Mouse (Mus musculus): Measurements from ENCODE around the gene Tsc22d1.

The Tsc22d1 gene

GRCm38 (mm10) chr14:76507804-76508500 is 93.2 kb downstream of the Tsc22d1 start:
- Histone ChIP-seq H3K27me3 (ENCODE audit: control insufficient read depth, insufficient read depth, low read length, poor library complexity, severe bottlenecking) (no peaks in the 10 kb centered on the region), H3K36me3 (ENCODE audit: control insufficient read depth, insufficient read depth, low read length, poor library complexity, severe bottlenecking) (no peaks in the 10 kb centered on the region)
- no peak for DNase-seq (ENCODE audit: low read depth, low spot score)

- no peaks in the 10 kb centered on the region for H3K36me3 ChIP-seq (ENCODE audit: control insufficient read depth, insufficient read depth, low read length, poor library complexity, severe bottlenecking)
- no peak for DNase-seq (ENCODE audit: low read depth, low spot score)
- H3K27me3 ChIP-seq (ENCODE audit: control insufficient read depth, insufficient read depth, low read length, poor library complexity, severe bottlenecking) = no peaks in the 10 kb centered on the region
Measured at GRCm38 (mm10) chr14:76508701-76509100, 93.9 kb downstream of the Tsc22d1 start.

- Histone ChIP-seq H3K27me3 (ENCODE audit: control insufficient read depth, insufficient read depth, low read length, poor library complexity, severe bottlenecking) (no peaks in the 10 kb centered on the region), H3K36me3 (ENCODE audit: control insufficient read depth, insufficient read depth, low read length, poor library complexity, severe bottlenecking) (no peaks in the 10 kb centered on the region)
- DNase-seq (ENCODE audit: low read depth, low spot score) = no peak
Measured at GRCm38 (mm10) chr14:76511971-76512370, 97.2 kb downstream of the Tsc22d1 start.

GRCm38 (mm10) chr14:76513395-76514049 is 98.8 kb downstream of the Tsc22d1 start:
- Histone ChIP-seq H3K36me3 (ENCODE audit: control insufficient read depth, insufficient read depth, low read length, poor library complexity, severe bottlenecking) (no peaks in the 10 kb centered on the region), H3K27me3 (ENCODE audit: control insufficient read depth, insufficient read depth, low read length, poor library complexity, severe bottlenecking) (no peaks in the 10 kb centered on the region)
- DNase-seq (ENCODE audit: low read depth, low spot score) = no peak

- no peak for DNase-seq (ENCODE audit: low read depth, low spot score)
Measured at GRCm38 (mm10) chr14:76514050-76514585, 99.4 kb downstream of the Tsc22d1 start.

GRCm38 (mm10) chr14:76515620-76516019 is 100.9 kb downstream of the Tsc22d1 start:
- DNase-seq (ENCODE audit: low read depth, low spot score) = no peak
- Histone ChIP-seq H3K36me3 (ENCODE audit: control insufficient read depth, insufficient read depth, low read length, poor library complexity, severe bottlenecking) (no peaks in the 10 kb centered on the region), H3K27me3 (ENCODE audit: control insufficient read depth, insufficient read depth, low read length, poor library complexity, severe bottlenecking) (no peaks in the 10 kb centered on the region)

More at GRCm38 (mm10) chr14:76514050-76514585, 99.4 kb downstream of the Tsc22d1 start:
- H3K27me3 ChIP-seq (ENCODE audit: control insufficient read depth, insufficient read depth, low read length, poor library complexity, severe bottlenecking) = no peaks in the 10 kb centered on the region
- no peaks in the 10 kb centered on the region for H3K36me3 ChIP-seq (ENCODE audit: control insufficient read depth, insufficient read depth, low read length, poor library complexity, severe bottlenecking)

- Histone ChIP-seq H3K36me3 (ENCODE audit: control insufficient read depth, insufficient read depth, low read length, poor library complexity, severe bottlenecking) (no peaks in the 10 kb centered on the region), H3K27me3 (ENCODE audit: control insufficient read depth, insufficient read depth, low read length, poor library complexity, severe bottlenecking) (no peaks in the 10 kb centered on the region)
- DNase-seq (ENCODE audit: low read depth, low spot score) = no peak
Measured at GRCm38 (mm10) chr14:76518217-76518616, 103.5 kb downstream of the Tsc22d1 start.

- Histone ChIP-seq H3K27me3 (ENCODE audit: control insufficient read depth, insufficient read depth, low read length, poor library complexity, severe bottlenecking) (no peaks in the 10 kb centered on the region), H3K36me3 (ENCODE audit: control insufficient read depth, insufficient read depth, low read length, poor library complexity, severe bottlenecking) (no peaks in the 10 kb centered on the region)
- no peak for DNase-seq (ENCODE audit: low read depth, low spot score)
Measured at GRCm38 (mm10) chr14:76520606-76521005, 105.8 kb downstream of the Tsc22d1 start.

- no peaks in the 10 kb centered on the region for H3K27me3 ChIP-seq (ENCODE audit: control insufficient read depth, insufficient read depth, low read length, poor library complexity, severe bottlenecking)
- no peaks in the 10 kb centered on the region for H3K36me3 ChIP-seq (ENCODE audit: control insufficient read depth, insufficient read depth, low read length, poor library complexity, severe bottlenecking)
- DNase-seq (ENCODE audit: low read depth, low spot score) = no peak
Measured at GRCm38 (mm10) chr14:76521308-76521707, 106.5 kb downstream of the Tsc22d1 start.

- Histone ChIP-seq H3K36me3 (ENCODE audit: control insufficient read depth, insufficient read depth, low read length, poor library complexity, severe bottlenecking) (no peaks in the 10 kb centered on the region), H3K27me3 (ENCODE audit: control insufficient read depth, insufficient read depth, low read length, poor library complexity, severe bottlenecking) (no peaks in the 10 kb centered on the region)
- DNase-seq (ENCODE audit: low read depth, low spot score) = no peak
Measured at GRCm38 (mm10) chr14:76523344-76523743, 108.6 kb downstream of the Tsc22d1 start.

GRCm38 (mm10) chr14:76526467-76526866 is 111.7 kb downstream of the Tsc22d1 start:
- no peak for DNase-seq (ENCODE audit: low read depth, low spot score)
- H3K36me3 ChIP-seq (ENCODE audit: control insufficient read depth, insufficient read depth, low read length, poor library complexity, severe bottlenecking) = no peaks in the 10 kb centered on the region
- H3K27me3 ChIP-seq (ENCODE audit: control insufficient read depth, insufficient read depth, low read length, poor library complexity, severe bottlenecking) = no peaks in the 10 kb centered on the region

- no peak for DNase-seq (ENCODE audit: low read depth, low spot score)
- no peaks in the 10 kb centered on the region for H3K27me3 ChIP-seq (ENCODE audit: control insufficient read depth, insufficient read depth, low read length, poor library complexity, severe bottlenecking)
- no peaks in the 10 kb centered on the region for H3K36me3 ChIP-seq (ENCODE audit: control insufficient read depth, insufficient read depth, low read length, poor library complexity, severe bottlenecking)
Measured at GRCm38 (mm10) chr14:76527030-76527719, 112.4 kb downstream of the Tsc22d1 start.

GRCm38 (mm10) chr14:76527758-76528313 is 113.1 kb downstream of the Tsc22d1 start:
- Histone ChIP-seq H3K36me3 (ENCODE audit: control insufficient read depth, insufficient read depth, low read length, poor library complexity, severe bottlenecking) (no peaks in the 10 kb centered on the region), H3K27me3 (ENCODE audit: control insufficient read depth, insufficient read depth, low read length, poor library complexity, severe bottlenecking) (no peaks in the 10 kb centered on the region)
- DNase-seq (ENCODE audit: low read depth, low spot score) = no peak

- H3K36me3 ChIP-seq (ENCODE audit: control insufficient read depth, insufficient read depth, low read length, poor library complexity, severe bottlenecking) = no peaks in the 10 kb centered on the region
- no peaks in the 10 kb centered on the region for H3K27me3 ChIP-seq (ENCODE audit: control insufficient read depth, insufficient read depth, low read length, poor library complexity, severe bottlenecking)
- DNase-seq (ENCODE audit: low read depth, low spot score) = no peak
Measured at GRCm38 (mm10) chr14:76528641-76529040, 113.9 kb downstream of the Tsc22d1 start.
